Comparison of ENCODE assay signal across 8 mouse cellular contexts in the genomic region with DNA sequence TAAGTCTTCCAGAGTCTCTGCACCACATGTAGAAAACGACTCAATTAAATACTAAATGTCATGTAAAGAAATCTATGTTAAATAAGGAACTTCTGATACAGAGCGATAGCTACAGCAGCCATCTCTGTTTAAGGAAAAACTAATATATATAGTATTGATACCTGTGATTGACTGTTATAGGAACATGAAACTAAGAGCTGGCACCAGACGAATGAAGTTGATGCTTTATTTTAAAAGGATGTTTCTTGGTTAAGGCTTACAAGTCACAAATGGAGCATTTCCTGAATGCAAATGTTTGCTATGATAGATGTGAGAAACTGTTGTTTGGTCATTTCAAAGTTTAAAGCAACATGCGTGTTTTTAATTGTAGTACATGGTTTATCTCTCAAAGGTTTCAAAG. TPM values are rescaled to one million over a fixed set of nuclear protein-coding genes. Genes with fewer than 3 reads are reported as not detected.
DNase-seq lines count a peak whose midpoint lies in the region; ATAC-seq and TF ChIP-seq lines count a peak whose summit lies in the region.

No protein-coding gene starts in this region.

- TF ChIP-seq CTCF in lung, embryonic 14.5 days (IDR thresholded peaks at IDR 0.05; ENCODE audit: low read depth), result no peak

- H3K4me1 ChIP-seq in lung, embryonic 14.5 days (ENCODE audit: insufficient read depth), result no peaks in the 10 kb centered on the region
- H3K4me1 ChIP-seq in forebrain, embryonic 14.5 days (ENCODE audit: control insufficient read depth, insufficient read depth, low read length), result 0 out of 2 replicates have a peak, but pooled peaks cover 6% of the 10 kb centered on the region
- H3K4me1 ChIP-seq in intestine, embryonic 16.5 days (ENCODE audit: control insufficient read depth, insufficient read depth, low read length), result peaks cover 9% of the 10 kb centered on the region; the same call in 1 of the 2 replicates
- peaks cover 7% of the 10 kb centered on the region; the same call in 1 of the 2 replicates for H3K4me1 ChIP-seq in neural tube, embryonic 12.5 days

- no peak overlapping the region for H3K9ac ChIP-seq in lung, embryonic 14.5 days
- H3K9ac ChIP-seq in forebrain, embryonic 14.5 days (ENCODE audit: low read length), result peak overlapping the region; percentile 93
- no peak overlapping the region for H3K9ac ChIP-seq in intestine, embryonic 16.5 days (ENCODE audit: low read depth, low read length)
- H3K9ac ChIP-seq in neural tube, embryonic 12.5 days, result no peak overlapping the region

- H3K27ac ChIP-seq in lung, embryonic 14.5 days (ENCODE audit: low read depth), result no peak overlapping the region
- H3K27ac ChIP-seq in forebrain, embryonic 14.5 days (ENCODE audit: low read depth, low read length), result peak overlapping the region; percentile 95; the same call in 1 of the 2 replicates
- no peak overlapping the region for H3K27ac ChIP-seq in intestine, embryonic 16.5 days (ENCODE audit: low read length)
- peak overlapping the region; percentile 87; the same call in 1 of the 2 replicates for H3K27ac ChIP-seq in neural tube, embryonic 12.5 days

- WGBS in lung, embryonic 14.5 days, result 48% methylated on average over 4 of the region's 4 CpGs
- 55% methylated on average over 4 of the region's 4 CpGs for WGBS in forebrain, embryonic 14.5 days
- WGBS in intestine, embryonic 16.5 days, result 48% methylated on average over 4 of the region's 4 CpGs
- WGBS in neural tube, embryonic 12.5 days, result 56% methylated on average over 4 of the region's 4 CpGs

- no peaks in the 10 kb centered on the region for H3K36me3 ChIP-seq in lung, embryonic 14.5 days (ENCODE audit: insufficient read depth)
- H3K36me3 ChIP-seq in forebrain, embryonic 14.5 days (ENCODE audit: control insufficient read depth, insufficient read depth, low read length), result no peaks in the 10 kb centered on the region
- no peaks in the 10 kb centered on the region for H3K36me3 ChIP-seq in intestine, embryonic 16.5 days (ENCODE audit: control insufficient read depth, insufficient read depth, low read length)
- H3K36me3 ChIP-seq in neural tube, embryonic 12.5 days, result no peaks in the 10 kb centered on the region

- H3K4me2 ChIP-seq in lung, embryonic 14.5 days, result peak overlapping the region; percentile 92
- peak overlapping the region; percentile 89 for H3K4me2 ChIP-seq in forebrain, embryonic 14.5 days (ENCODE audit: low read length)
- peak overlapping the region; percentile 96 for H3K4me2 ChIP-seq in intestine, embryonic 16.5 days (ENCODE audit: low read depth, low read length)
- H3K4me2 ChIP-seq in neural tube, embryonic 12.5 days (replicated peaks), result peak overlapping the region; percentile 95

- no peaks in the 10 kb centered on the region for H3K9me3 ChIP-seq in lung, embryonic 14.5 days (ENCODE audit: low read depth, low read length)
- H3K9me3 ChIP-seq in forebrain, embryonic 14.5 days (replicated peaks; ENCODE audit: control insufficient read depth, low read length), result no peaks in the 10 kb centered on the region
- no peaks in the 10 kb centered on the region for H3K9me3 ChIP-seq in intestine, embryonic 16.5 days (ENCODE audit: control insufficient read depth, low read length)
- H3K9me3 ChIP-seq in neural tube, embryonic 12.5 days, result no peaks in the 10 kb centered on the region

- DNase-seq in lung, embryonic 14.5 days, result no peak
- DNase-seq in lung, postnatal 25 days (ENCODE audit: low spot score), result no peak
- DNase-seq in forebrain, embryonic 14.5 days (ENCODE audit: low spot score), result no peak
- no peak for DNase-seq in cerebellum, adult 9-11 months
- DNase-seq in adrenal gland, adult (ENCODE audit: inconsistent age in 2 of 2, low spot score in 1 of 2), result no peak
- DNase-seq in gastrocnemius, adult 8-10 months (ENCODE audit: low spot score in 2 of 2), result no peak

- ATAC-seq in lung, embryonic 14.5 days (ENCODE audit: insufficient read depth), result no peak
- ATAC-seq in forebrain, embryonic 14.5 days, result no peak
- no peak for ATAC-seq in intestine, embryonic 16.5 days
- ATAC-seq in neural tube, embryonic 12.5 days (ENCODE audit: low FRiP score, low read depth), result no peak

- peak overlapping the region; percentile 55 for H3K4me3 ChIP-seq in lung, embryonic 14.5 days (ENCODE audit: low read depth, low read length)
- H3K4me3 ChIP-seq in forebrain, embryonic 14.5 days (ENCODE audit: low read depth, low read length), result peak overlapping the region; percentile 65
- peak overlapping the region; percentile 67 for H3K4me3 ChIP-seq in intestine, embryonic 16.5 days (ENCODE audit: low read length)
- peak overlapping the region; percentile 68 for H3K4me3 ChIP-seq in neural tube, embryonic 12.5 days

- H3K27me3 ChIP-seq in lung, embryonic 14.5 days (ENCODE audit: insufficient read depth, low read length), result peaks cover 34% of the 10 kb centered on the region
- H3K27me3 ChIP-seq in forebrain, embryonic 14.5 days (replicated peaks; ENCODE audit: control insufficient read depth, insufficient read depth, low read length), result 0 out of 2 replicates have a peak, but pooled peaks cover 10% of the 10 kb centered on the region
- H3K27me3 ChIP-seq in intestine, embryonic 16.5 days (replicated peaks; ENCODE audit: control insufficient read depth, insufficient read depth, low read length), result peaks cover 18% of the 10 kb centered on the region; the same call in 1 of the 2 replicates
- peaks cover 24% of the 10 kb centered on the region for H3K27me3 ChIP-seq in neural tube, embryonic 12.5 days (replicated peaks)

RNA-seq across cellular contexts. Expression of a gene that starts 1.1 kb away (rescaled TPM):
- 0.71 and 0.89 TPM in 2 replicates for polyA plus RNA-seq in lung, embryonic 14.5 days (2014; fragmentation: Nextera tagmentation; extraction: Ambion mirVana)
- polyA plus RNA-seq in forebrain, embryonic 14.5 days (2014; fragmentation: Nextera tagmentation; extraction: Ambion mirVana), result 81.5 and 83.9 TPM in 2 replicates
- polyA plus RNA-seq in intestine, embryonic 16.5 days (2015; fragmentation: Nextera tagmentation; extraction: Ambion mirVana), result 3.6 and 3.9 TPM in 2 replicates
- polyA plus RNA-seq in neural tube, embryonic 12.5 days (2016; fragmentation: Nextera tagmentation; extraction: Ambion mirVana), result 31.9 and 33.9 TPM in 2 replicates
- under 1 TPM; 0.12 to 0.51 (median 0.36) TPM for total RNA-seq in gastrocnemius, adult 8-10 months (2022)

Comparison
In these comparisons a context has a peak if more than half of its experiments do, and no peak if none do; other contexts are left out.
1. H3K27ac ChIP-seq: peak in forebrain, embryonic 14.5 days (single experiment) and neural tube, embryonic 12.5 days (single experiment); none in lung, embryonic 14.5 days (single experiment) and intestine, embryonic 16.5 days (single experiment).
2. Peak in every context shown above with its lines, with median percentiles within 50 percentile points of each other: H3K4me2 ChIP-seq and H3K4me3 ChIP-seq.